ENCODE assay signal across 35 mouse cellular contexts in genomic region chr8:61722226-61722625, GRCm38 (mm10).
"Had no signal": no experiment of that assay in that cellular context is flagged by ENCODE, and none has a peak within 500 bp of the region (broad histone marks: within the 10 kb centered on the region; RNA-seq: fewer than 3 reads in every experiment).

No protein-coding gene starts in this region.

- DNase-seq: heart, postnatal 10 days; heart, postnatal 14 days; heart, postnatal 36 days; heart, postnatal 4 days; kidney, adult 11 months; kidney, adult 18-20 months; kidney, adult 2 months; kidney, adult 8-10 months; kidney, adult 9 months; kidney, postnatal 10 days; kidney, postnatal 14 days; kidney, postnatal 25 days; kidney, postnatal 36 days; kidney, postnatal 4 days; layer of hippocampus, adult 9-11 months; layer of hippocampus, postnatal 36 days had no signal

- H3K4me2 ChIP-seq: heart, embryonic 11.5 days; heart, embryonic 12.5 days; heart, embryonic 13.5 days; heart, embryonic 15.5 days; hindbrain, embryonic 12.5 days; hindbrain, embryonic 13.5 days; hindbrain, embryonic 14.5 days; hindbrain, embryonic 15.5 days; intestine, embryonic 15.5 days; kidney, embryonic 15.5 days had no signal

- H3K9me3 ChIP-seq: heart, embryonic 10.5 days; heart, embryonic 13.5 days; heart, embryonic 15.5 days; hindbrain, embryonic 12.5 days; hindbrain, embryonic 15.5 days; intestine, embryonic 15.5 days; kidney, embryonic 15.5 days had no signal

- ATAC-seq: hindbrain, embryonic 16.5 days; hindbrain, postnatal 0 days; inflammation-experienced regulatory T-cells, adult 6 months; intestine, embryonic 15.5 days; intestine, embryonic 16.5 days; intestine, postnatal 0 days had no signal

- H3K36me3 ChIP-seq: hindbrain, embryonic 15.5 days; intestine, embryonic 15.5 days had no signal

- H3K27ac ChIP-seq: heart, embryonic 10.5 days; heart, embryonic 13.5 days; heart, embryonic 15.5 days; hindbrain, embryonic 10.5 days; hindbrain, embryonic 12.5 days; hindbrain, embryonic 13.5 days; hindbrain, embryonic 14.5 days; hindbrain, embryonic 15.5 days; hindbrain, postnatal 0 days; intestine, embryonic 15.5 days; kidney, embryonic 15.5 days; kidney, postnatal 0 days; layer of hippocampus, adult 2 months had no signal

- H3K9ac ChIP-seq: heart, embryonic 12.5 days; heart, embryonic 13.5 days; heart, embryonic 15.5 days; hindbrain, embryonic 12.5 days; hindbrain, embryonic 13.5 days; hindbrain, embryonic 14.5 days; hindbrain, embryonic 15.5 days; intestine, embryonic 15.5 days; kidney, embryonic 15.5 days had no signal

- H3K27me3 ChIP-seq: heart, embryonic 12.5 days; heart, embryonic 13.5 days; heart, embryonic 15.5 days; hindbrain, embryonic 12.5 days; hindbrain, embryonic 13.5 days; hindbrain, embryonic 15.5 days; intestine, embryonic 15.5 days had no signal

- H3K4me1 ChIP-seq: heart, embryonic 10.5 days; hindbrain, embryonic 10.5 days; hindbrain, embryonic 12.5 days; hindbrain, embryonic 13.5 days; hindbrain, embryonic 15.5 days had no signal

- H3K4me3 ChIP-seq: heart, embryonic 10.5 days; heart, embryonic 12.5 days; heart, embryonic 13.5 days; heart, embryonic 15.5 days; hindbrain, embryonic 10.5 days; hindbrain, embryonic 12.5 days; hindbrain, embryonic 13.5 days; hindbrain, embryonic 15.5 days; intestine, embryonic 15.5 days; kidney, embryonic 15.5 days; layer of hippocampus, adult 2 months had no signal
